Mouse (Mus musculus) liver, embryonic 14.5 days (tissue): ENCODE measurements at regions not wholly inside any gene's neighbourhood (a gene's known extent, or its start where the extent isn't known, plus 50 kb on each side); places are given as distances from the start of the nearest gene placed in this dataset.
"Not testable (repeated sequence)": the region's sequence is repeated elsewhere in the genome, so short reads cannot be mapped to it uniquely, and the experiment has no call there.

Experiments
- ATAC-seq: fragments of 200-750 bp; cut with Nextera tagmentation; 2 replicates; pipeline ENCODE4 v1.8.0; 2017; ENCODE audit warnings: moderate number of reproducible peaks, mild to moderate bottlenecking, moderate library complexity; ENCODE audit not compliant: insufficient read depth
- DNase-seq, 3 experiments: peaks; one replicate each; pipeline ENCODE4 v3.0.0-alpha.2; 2012 to 2013; ENCODE audit warnings: low read depth in 3 of 3, low spot score in 3 of 3
- H3K27ac ChIP-seq: fragments of 300-500 bp; sonication (generic); 2 replicates; pipeline ENCODE4 v1.5.1; 2014; ENCODE audit warnings: moderate library complexity, mild to moderate bottlenecking, control low read depth, inconsistent platforms
- H3K27me3 ChIP-seq: fragments of 300-500 bp; sonication (generic); 2 replicates; pipeline ENCODE4 v1.6.1; 2014; ENCODE audit warnings: mild to moderate bottlenecking, low read length, moderate library complexity; ENCODE audit not compliant: control insufficient read depth, insufficient read depth
- H3K36me3 ChIP-seq: fragments of 300-500 bp; sonication (generic); replicated peaks from 2 replicates; pipeline ENCODE4 v1.6.1; 2014; ENCODE audit warnings: low read depth; ENCODE audit not compliant: control insufficient read depth, insufficient read depth
- H3K4me1 ChIP-seq, 2 experiments: fragments of 200-500 bp in 1 of 2; fragments of 300-500 bp in 1 of 2; sonication (generic) in 1 of 2; replicated peaks; 2 replicates each; pipeline ENCODE4 v1.6.1; 2012 to 2014; ENCODE audit warnings: antibody characterized with exemption in 1 of 2, inconsistent platforms in 1 of 2, low read length in 1 of 2; ENCODE audit not compliant: control insufficient read depth in 2 of 2, insufficient read depth in 2 of 2
- H3K4me2 ChIP-seq: fragments of 300-500 bp; sonication (generic); 2 replicates; pipeline ENCODE4 v1.6.1; 2014; ENCODE audit warnings: low read depth, mild to moderate bottlenecking, control low read depth, moderate library complexity
- H3K4me3 ChIP-seq, 2 experiments: fragments of 200-500 bp in 1 of 2; fragments of 300-500 bp in 1 of 2; sonication (generic) in 1 of 2; 2 replicates each; pipeline ENCODE4 v1.5.1; 2012 to 2014; ENCODE audit warnings: low read depth in 2 of 2, low read length in 2 of 2, mild to moderate bottlenecking in 2 of 2, control low read depth in 1 of 2, inconsistent platforms in 1 of 2, moderate library complexity in 1 of 2; ENCODE audit not compliant: insufficient read depth in 1 of 2
- H3K9ac ChIP-seq: fragments of 300-500 bp; sonication (generic); replicated peaks from 2 replicates; pipeline ENCODE4 v1.6.1; 2014; ENCODE audit warnings: mild to moderate bottlenecking, control low read depth, moderate library complexity
- H3K9me3 ChIP-seq: fragments of 300-500 bp; sonication (generic); 2 replicates; pipeline ENCODE4 v1.6.1; 2016; ENCODE audit warnings: low read length, mixed read lengths; ENCODE audit not compliant: control insufficient read depth
- CTCF ChIP-seq: IDR thresholded peaks from 2 replicates; pipeline ENCODE4 v1.5.1; 2016; ENCODE audit warnings: antibody characterized with exemption, low read depth, control low read depth
- EP300 ChIP-seq: IDR thresholded peaks from 2 replicates; pipeline ENCODE4 v1.6.1; 2016; ENCODE audit warnings: antibody characterized with exemption, low read depth
- WGBS: fragments of 180-500 bp; shearing (Covaris S2); extraction: QIAGEN DNeasy Blood & Tissue Kit; methylation state at CpG from one replicate; pipeline ENCODE4 v1.1.7; 2014; ENCODE audit not compliant: insufficient replicate concordance; 5-methylcytosine and 5-hydroxymethylcytosine counted together

GRCm38 (mm10) chr15:25225431-25225830, 188.1 kb downstream of the Basp1 start:
- Histone ChIP-seq H3K4me1 (0 out of 4 replicates have a peak, but pooled peaks cover 0 to 2% of the 10 kb centered on the region in 2 experiments), H3K9ac (no peak overlapping the region), H3K27ac (no peak overlapping the region), H3K4me3 (no peak overlapping the region), H3K27me3 (no peaks in the 10 kb centered on the region), H3K36me3 (no peaks in the 10 kb centered on the region), H3K4me2 (no peak overlapping the region), H3K9me3 (no peaks in the 10 kb centered on the region)
- WGBS, result 28% methylated on average over 3 of the region's 3 CpGs
- TF ChIP-seq CTCF (no peak), EP300 (no peak)
- DNase-seq, result no peak
- no peak for ATAC-seq

- TF ChIP-seq CTCF (no peak), EP300 (no peak)
- Histone ChIP-seq H3K4me3 (no peak overlapping the region), H3K27ac (no peak overlapping the region), H3K36me3 (no peaks in the 10 kb centered on the region), H3K9me3 (no peaks in the 10 kb centered on the region), H3K4me2 (no peak overlapping the region), H3K9ac (no peak overlapping the region), H3K27me3 (no peaks in the 10 kb centered on the region), H3K4me1 (no peaks in the 10 kb centered on the region)
- ATAC-seq (no peak), DNase-seq (no peak)
- WGBS, result 46% methylated on average over 4 of the region's 4 CpGs
Observed at GRCm38 (mm10) chr15:25221749-25222148, 191.8 kb downstream of the Basp1 start.

- H3K27me3 ChIP-seq, result no peaks in the 10 kb centered on the region
- no peak overlapping the region for H3K4me2 ChIP-seq
- no peaks in the 10 kb centered on the region for H3K36me3 ChIP-seq
- no peak overlapping the region for H3K4me3 ChIP-seq
- TF ChIP-seq CTCF (no peak), EP300 (no peak)
- H3K27ac ChIP-seq, result no peak overlapping the region
- DNase-seq (no peak), ATAC-seq (no peak)
- no peaks in the 10 kb centered on the region for H3K9me3 ChIP-seq
- H3K4me1 ChIP-seq, result no peaks in the 10 kb centered on the region
- no peak overlapping the region for H3K9ac ChIP-seq
- WGBS, result 72% methylated on average over 1 of the region's 1 CpGs
Observed at GRCm38 (mm10) chr15:25216375-25216774, 197.2 kb downstream of the Basp1 start.

GRCm38 (mm10) chr15:25202097-25202496, 211.5 kb downstream of the Basp1 start:
- DNase-seq, result no peak
- 52% methylated on average over 3 of the region's 3 CpGs for WGBS
- no peak overlapping the region for H3K27ac ChIP-seq
- no peaks in the 10 kb centered on the region for H3K36me3 ChIP-seq
- H3K4me2 ChIP-seq, result no peak overlapping the region
- no peaks in the 10 kb centered on the region for H3K27me3 ChIP-seq
- no peaks in the 10 kb centered on the region for H3K4me1 ChIP-seq
- H3K9me3 ChIP-seq, result no peaks in the 10 kb centered on the region
- H3K4me3 ChIP-seq, result no peak overlapping the region
- no peak for ATAC-seq
- TF ChIP-seq CTCF (no peak), EP300 (no peak)
- no peak overlapping the region for H3K9ac ChIP-seq

- not testable (repeated sequence) for H3K9ac ChIP-seq, ATAC-seq, H3K4me3 ChIP-seq, H3K27ac ChIP-seq, H3K36me3 ChIP-seq, DNase-seq, H3K9me3 ChIP-seq, H3K4me1 ChIP-seq, H3K27me3 ChIP-seq, H3K4me2 ChIP-seq
- WGBS, result 78% methylated on average over 23 of the region's 23 CpGs
Observed at GRCm38 (mm10) chr15:25200249-25200648, 213.3 kb downstream of the Basp1 start.

GRCm38 (mm10) chr15:25187881-25188326, 225.7 kb downstream of the Basp1 start:
- H3K27me3 ChIP-seq, result no peaks in the 10 kb centered on the region
- no peak overlapping the region for H3K4me3 ChIP-seq
- no peaks in the 10 kb centered on the region for H3K4me1 ChIP-seq
- 23% methylated on average over 2 of the region's 2 CpGs for WGBS
- no peak overlapping the region for H3K9ac ChIP-seq
- ATAC-seq, result no peak
- H3K4me2 ChIP-seq, result no peak overlapping the region
- DNase-seq, result no peak
- H3K27ac ChIP-seq, result no peak overlapping the region
- no peaks in the 10 kb centered on the region for H3K9me3 ChIP-seq
- H3K36me3 ChIP-seq, result no peaks in the 10 kb centered on the region
- TF ChIP-seq EP300 (no peak), CTCF (no peak)
